Mouse (Mus musculus) lung, postnatal 0 days (tissue): ENCODE results near the gene Akap12. TPM values are rescaled to one million over a fixed set of nuclear protein-coding genes. Genes with fewer than 3 reads are reported as not detected.
A peak's percentile ranks its signal among the peaks of the same experiment; 100 is the strongest.

ENCODE experiments used
- ATAC-seq: fragments of 200-750 bp; cut with Nextera tagmentation; 2 replicates; pipeline ENCODE4 v1.8.0; 2017; ENCODE audit warnings: moderate library complexity
- DNase-seq: peaks from one replicate; pipeline ENCODE4 v3.0.0-alpha.2; 2016; ENCODE audit warnings: low spot score
- H3K27ac ChIP-seq: fragments of 300-500 bp; sonication (generic); 2 replicates; pipeline ENCODE4 v1.5.1; 2014; ENCODE audit warnings: antibody characterized with exemption, mild to moderate bottlenecking, low read length, mixed read lengths
- H3K27me3 ChIP-seq: fragments of 300-500 bp; sonication (generic); replicated peaks from 2 replicates; pipeline ENCODE4 v1.6.1; 2014; ENCODE audit warnings: low read length, mixed read lengths; ENCODE audit not compliant: insufficient read depth
- H3K36me3 ChIP-seq: fragments of 300-500 bp; sonication (generic); 2 replicates; pipeline ENCODE4 v1.6.1; 2014; ENCODE audit warnings: low read length, mixed read lengths; ENCODE audit not compliant: insufficient read depth
- H3K4me1 ChIP-seq: fragments of 300-500 bp; sonication (generic); 2 replicates; pipeline ENCODE4 v1.6.1; 2014; ENCODE audit warnings: antibody characterized with exemption, low read depth, low read length, mixed read lengths; ENCODE audit not compliant: insufficient read depth
- H3K4me2 ChIP-seq: fragments of 300-500 bp; sonication (generic); replicated peaks from 2 replicates; pipeline ENCODE4 v1.6.1; 2014; ENCODE audit warnings: low read depth, mild to moderate bottlenecking, low read length, moderate library complexity, mixed read lengths
- H3K4me3 ChIP-seq: fragments of 300-500 bp; sonication (generic); 2 replicates; pipeline ENCODE4 v1.5.1; 2014; ENCODE audit warnings: low read depth, low read length
- H3K9ac ChIP-seq: fragments of 300-500 bp; sonication (generic); replicated peaks from 2 replicates; pipeline ENCODE4 v1.6.1; 2014; ENCODE audit warnings: low read depth, mild to moderate bottlenecking
- H3K9me3 ChIP-seq: fragments of 300-500 bp; sonication (generic); 2 replicates; pipeline ENCODE4 v1.6.1; 2016; ENCODE audit warnings: low read length, mixed read lengths
- CTCF ChIP-seq: IDR thresholded peaks from 2 replicates; pipeline ENCODE4 v1.5.1; 2016; ENCODE audit warnings: antibody characterized with exemption, mild to moderate bottlenecking
- EP300 ChIP-seq: IDR thresholded peaks from 2 replicates; pipeline ENCODE4 v1.6.1; 2016; ENCODE audit warnings: antibody characterized with exemption, mild to moderate bottlenecking, control low read depth
- WGBS: fragments of 180-500 bp; shearing (Covaris S2); extraction: QIAGEN DNeasy Blood & Tissue Kit; methylation state at CpG from one replicate; pipeline ENCODE4 v1.1.7; 2014; 5-methylcytosine and 5-hydroxymethylcytosine counted together
- polyA plus RNA-seq: library from polyadenylated mRNA; unstranded; fragments of >200 nt; fragmentation: Nextera tagmentation; extraction: Ambion mirVana; gene quantifications from 2 replicates; pipeline ENCODE4 v1.2.1, GENCODE M21; 2015

Akap12 gene
- polyA plus RNA-seq, 1 experiment from 2014 or later, result 49.7 TPM

- Histone ChIP-seq H3K4me1 (no peaks in the 10 kb centered on the region), H3K9ac (no peak overlapping the region), H3K9me3 (no peaks in the 10 kb centered on the region), H3K36me3 (no peaks in the 10 kb centered on the region), H3K27ac (no peak overlapping the region), H3K4me2 (no peak overlapping the region), H3K27me3 (no peaks in the 10 kb centered on the region), H3K4me3 (no peak overlapping the region)
- no peak for TF ChIP-seq EP300
- no peak for TF ChIP-seq CTCF
- ATAC-seq (no peak), DNase-seq (no peak)
- WGBS, result 77% methylated on average over 9 of the region's 9 CpGs
Observed at GRCm38 (mm10) chr10:4261359-4261952, 4.7 kb upstream of the Akap12 start.

- DNase-seq, result peak; percentile 32
- H3K4me1 ChIP-seq, result no peaks in the 10 kb centered on the region
- no peaks in the 10 kb centered on the region for H3K36me3 ChIP-seq
- H3K27me3 ChIP-seq, result no peaks in the 10 kb centered on the region
- H3K27ac ChIP-seq, result no peak overlapping the region
- no peak overlapping the region for H3K9ac ChIP-seq
- 17% methylated on average over 13 of the region's 13 CpGs for WGBS
- peak overlapping the region; percentile 93 for H3K4me2 ChIP-seq
- no peaks in the 10 kb centered on the region for H3K9me3 ChIP-seq
- no peak for TF ChIP-seq EP300
- TF ChIP-seq CTCF, result no peak
- ATAC-seq, result peak; percentile 60
- H3K4me3 ChIP-seq, result peak overlapping the region; percentile 58
Observed at GRCm38 (mm10) chr10:4265641-4266040, 539 bp upstream of the Akap12 start.

- Histone ChIP-seq H3K4me2 (peak overlapping the region; percentile 93), H3K27me3 (no peaks in the 10 kb centered on the region), H3K4me3 (peak overlapping the region; percentile 58), H3K9ac (peak overlapping the region; percentile 29), H3K36me3 (no peaks in the 10 kb centered on the region), H3K4me1 (no peaks in the 10 kb centered on the region), H3K27ac (0 out of 2 replicates have a peak overlapping the region, but pooled peaks have one; percentile 20), H3K9me3 (no peaks in the 10 kb centered on the region)
- peak; percentile 49 for ATAC-seq
- DNase-seq, result peak; percentile 21
- peak; percentile 34 for TF ChIP-seq CTCF
- TF ChIP-seq EP300, result no peak
- 4% methylated on average over 11 of the region's 11 CpGs for WGBS
Observed at GRCm38 (mm10) chr10:4266931-4267310, 741 bp downstream of the Akap12 start.

GRCm38 (mm10) chr10:4267481-4267880, 1.3 kb downstream of the Akap12 start:
- Histone ChIP-seq H3K4me1 (no peaks in the 10 kb centered on the region), H3K4me3 (peak overlapping the region; percentile 58), H3K27ac (no peak overlapping the region), H3K4me2 (peak overlapping the region; percentile 93), H3K9me3 (no peaks in the 10 kb centered on the region), H3K36me3 (no peaks in the 10 kb centered on the region), H3K9ac (no peak overlapping the region), H3K27me3 (no peaks in the 10 kb centered on the region)
- ATAC-seq (no peak), DNase-seq (no peak)
- no peak for TF ChIP-seq EP300
- WGBS, result 81% methylated on average over 7 of the region's 7 CpGs

GRCm38 (mm10) chr10:4268140-4268539, 2.0 kb downstream of the Akap12 start:
- 93% methylated on average over 7 of the region's 7 CpGs for WGBS
- Histone ChIP-seq H3K27me3 (no peaks in the 10 kb centered on the region), H3K4me3 (no peak overlapping the region), H3K36me3 (no peaks in the 10 kb centered on the region), H3K9ac (no peak overlapping the region), H3K27ac (no peak overlapping the region), H3K4me2 (no peak overlapping the region), H3K4me1 (no peaks in the 10 kb centered on the region), H3K9me3 (no peaks in the 10 kb centered on the region)
- no peak for DNase-seq
- no peak for ATAC-seq
- no peak for TF ChIP-seq EP300
- no peak for TF ChIP-seq CTCF

GRCm38 (mm10) chr10:4275572-4275971, 9.4 kb downstream of the Akap12 start:
- DNase-seq (no peak), ATAC-seq (no peak)
- no peak overlapping the region for H3K27ac ChIP-seq
- H3K9me3 ChIP-seq, result no peaks in the 10 kb centered on the region
- TF ChIP-seq CTCF (no peak), EP300 (no peak)
- no peaks in the 10 kb centered on the region for H3K27me3 ChIP-seq
- no peaks in the 10 kb centered on the region for H3K36me3 ChIP-seq
- H3K9ac ChIP-seq, result no peak overlapping the region
- H3K4me2 ChIP-seq, result no peak overlapping the region
- H3K4me1 ChIP-seq, result no peaks in the 10 kb centered on the region
- 89% methylated on average over 10 of the region's 10 CpGs for WGBS
- no peak overlapping the region for H3K4me3 ChIP-seq

GRCm38 (mm10) chr10:4276081-4276480, 9.9 kb downstream of the Akap12 start:
- DNase-seq (no peak), ATAC-seq (no peak)
- H3K4me3 ChIP-seq, result no peak overlapping the region
- H3K9ac ChIP-seq, result no peak overlapping the region
- no peak overlapping the region for H3K27ac ChIP-seq
- no peaks in the 10 kb centered on the region for H3K27me3 ChIP-seq
- H3K9me3 ChIP-seq, result no peaks in the 10 kb centered on the region
- H3K4me1 ChIP-seq, result no peaks in the 10 kb centered on the region
- TF ChIP-seq EP300 (no peak), CTCF (no peak)
- H3K36me3 ChIP-seq, result no peaks in the 10 kb centered on the region
- H3K4me2 ChIP-seq, result no peak overlapping the region
- 92% methylated on average over 13 of the region's 13 CpGs for WGBS
